Mouse (Mus musculus) erythroid progenitor cell, adult 5-6 weeks (primary cell): ENCODE results near the gene Ndufs2. TPM values are rescaled to one million over a fixed set of nuclear protein-coding genes. Genes with fewer than 3 reads are reported as not detected.

Source experiments
- ATAC-seq: replicated peaks from 2 replicates; pipeline ENCODE4 v1.8.0; 2016; ENCODE audit warnings: moderate number of reproducible peaks, mild to moderate bottlenecking, moderate TSS enrichment, inconsistent platforms; ENCODE audit not compliant: poor library complexity, low FRiP score, severe bottlenecking
- total RNA-seq, 2 experiments: library from RNA; stranded (forward) in 1 of 2; stranded (reverse) in 1 of 2; fragments of 150-400 nt in 1 of 2; fragments of 186-747, 209-891 nt in 1 of 2; gene quantifications; 2 replicates each; pipeline versions ENCODE4 v1.2.3 to v1.2.4; 2015 to 2017; ENCODE audit warnings: low replicate concordance in 2 of 2

Ndufs2 gene
- total RNA-seq, 2 experiments from 2014 or later = 40.8 to 106 TPM

GRCm38 (mm10) chr1:171234126-171234525 is 17.1 kb downstream of the Ndufs2 start, which contains the start of gene Fcer1g:
Gene Fcer1g (minus strand): TSS chr1:171234365.
- ATAC-seq = no peak

- ATAC-seq = no peak
Observed at GRCm38 (mm10) chr1:171232800-171233730, 18.1 kb downstream of the Ndufs2 start.

- ATAC-seq = no peak
Observed at GRCm38 (mm10) chr1:171232348-171232747, 18.8 kb downstream of the Ndufs2 start.

GRCm38 (mm10) chr1:171231844-171232243 is 19.3 kb downstream of the Ndufs2 start:
- no peak for ATAC-seq

- ATAC-seq = no peak
Observed at GRCm38 (mm10) chr1:171230215-171230614, 21.0 kb downstream of the Ndufs2 start.

- ATAC-seq = no peak
Observed at GRCm38 (mm10) chr1:171229750-171230149, 21.4 kb downstream of the Ndufs2 start.

GRCm38 (mm10) chr1:171227879-171228278 is 23.3 kb downstream of the Ndufs2 start:
- ATAC-seq = no peak

GRCm38 (mm10) chr1:171226780-171227179 is 24.4 kb downstream of the Ndufs2 start:
- no peak for ATAC-seq

- no peak for ATAC-seq
Observed at GRCm38 (mm10) chr1:171224857-171225256, 26.3 kb downstream of the Ndufs2 start, which contains the start of gene Apoa2. Gene Apoa2 (plus strand): TSS chr1:171225054.

GRCm38 (mm10) chr1:171223796-171224195 is 27.4 kb downstream of the Ndufs2 start:
- no peak for ATAC-seq

- no peak for ATAC-seq
Observed at GRCm38 (mm10) chr1:171223168-171223567, 28.0 kb downstream of the Ndufs2 start.

GRCm38 (mm10) chr1:171222238-171223155 is 28.7 kb downstream of the Ndufs2 start, which contains the start of gene Tomm40l:
Gene Tomm40l (minus strand): TSS chr1:171222514.
- peak; percentile 93 for ATAC-seq

- ATAC-seq = no peak
Observed at GRCm38 (mm10) chr1:171221281-171222193, 29.7 kb downstream of the Ndufs2 start.

- ATAC-seq = peak; percentile 50
Observed at GRCm38 (mm10) chr1:171220871-171221270, 30.3 kb downstream of the Ndufs2 start.

GRCm38 (mm10) chr1:171216241-171216955 is 34.8 kb downstream of the Ndufs2 start:
- ATAC-seq = no peak

- ATAC-seq = no peak
Observed at GRCm38 (mm10) chr1:171213801-171214496, 37.2 kb downstream of the Ndufs2 start, which contains the start of gene Nr1i3. Gene Nr1i3 (plus strand): TSS chr1:171213970.

- ATAC-seq = no peak
Observed at GRCm38 (mm10) chr1:171212854-171213253, 38.3 kb downstream of the Ndufs2 start.

GRCm38 (mm10) chr1:171209409-171209808 is 41.8 kb downstream of the Ndufs2 start:
- no peak for ATAC-seq
